Mouse (Mus musculus) adrenal gland, postnatal 14 days (tissue): ENCODE results near the gene Rai14. TPM values are rescaled to one million over a fixed set of nuclear protein-coding genes. Genes with fewer than 3 reads are reported as not detected.

Experiments used
- DNase-seq: peaks from one replicate; pipeline ENCODE4 v3.0.0; 2021; ENCODE audit warnings: mixed read lengths
- long read RNA-seq, 2 experiments: library from polyadenylated mRNA; stranded (forward); transcript quantifications; one replicate each; pipeline ENCODE4 v2.0.0; 2021
- total RNA-seq: library from RNA; stranded (reverse); gene quantifications from 2 replicates; pipeline ENCODE4 v1.2.3, GENCODE M21; 2021

Rai14 gene
- 22.8 and 23.1 TPM in 2 replicates for total RNA-seq
- long read RNA-seq, experiment 1, full-length matches to known transcripts, result 1 of 6 reads
- long read RNA-seq, experiment 1, partial matches to known transcripts, result 1 of 6 reads
- long read RNA-seq, experiment 1, other reads (novel, unspliced or antisense), result 4 of 6 reads
- long read RNA-seq, experiment 2, full-length matches to known transcripts, result 1 of 6 reads
- long read RNA-seq, experiment 2, partial matches to known transcripts, result 2 of 6 reads
- long read RNA-seq, experiment 2, other reads (novel, unspliced or antisense), result 3 of 6 reads

DNA sequence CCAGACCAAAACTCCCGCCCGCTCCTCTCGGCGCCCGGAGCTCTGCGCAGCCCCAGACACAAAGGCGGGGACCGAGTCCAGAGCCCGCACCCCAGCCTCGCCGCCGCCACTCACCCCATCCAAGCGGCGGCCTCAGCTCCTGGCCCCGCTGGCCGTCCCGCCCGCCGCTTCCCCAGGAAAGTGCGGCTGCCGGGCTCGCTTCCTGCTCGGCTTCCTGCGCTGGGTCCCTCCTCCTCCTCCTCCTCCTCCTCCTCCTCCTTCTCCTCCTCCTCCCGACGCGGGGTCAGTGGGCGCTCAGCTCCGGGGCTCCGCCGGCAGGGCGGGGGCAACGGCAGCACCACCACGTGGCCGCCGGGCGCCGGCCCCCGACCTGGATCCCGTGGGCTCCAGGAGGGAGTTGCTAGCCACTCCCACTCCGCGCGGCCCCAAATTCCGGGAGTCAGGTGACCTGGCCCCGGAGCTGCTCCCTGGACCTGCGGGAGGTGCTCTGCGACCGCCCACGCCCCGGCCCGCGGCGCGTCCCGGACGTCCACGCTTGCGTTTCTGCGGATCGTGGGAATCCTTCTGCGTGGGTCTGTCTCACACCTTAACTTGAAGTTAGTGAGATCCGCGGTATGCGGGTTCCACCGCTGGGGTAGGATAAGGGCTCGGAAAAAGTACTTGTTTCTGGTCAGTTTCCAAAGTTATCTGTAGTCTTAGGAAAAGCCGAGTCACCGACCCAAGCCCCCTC, at the start of gene Rai14:
TSS of gene Rai14 (minus strand) at position 216 of the 730 bp plus-strand sequence.
- DNase-seq, result peak; percentile 91

GRCm38 (mm10) chr15:10761441-10761840, 47.0 kb upstream of the Rai14 start:
- DNase-seq, result no peak

GRCm38 (mm10) chr15:10760006-10760405, 45.6 kb upstream of the Rai14 start:
- DNase-seq, result no peak

DNA sequence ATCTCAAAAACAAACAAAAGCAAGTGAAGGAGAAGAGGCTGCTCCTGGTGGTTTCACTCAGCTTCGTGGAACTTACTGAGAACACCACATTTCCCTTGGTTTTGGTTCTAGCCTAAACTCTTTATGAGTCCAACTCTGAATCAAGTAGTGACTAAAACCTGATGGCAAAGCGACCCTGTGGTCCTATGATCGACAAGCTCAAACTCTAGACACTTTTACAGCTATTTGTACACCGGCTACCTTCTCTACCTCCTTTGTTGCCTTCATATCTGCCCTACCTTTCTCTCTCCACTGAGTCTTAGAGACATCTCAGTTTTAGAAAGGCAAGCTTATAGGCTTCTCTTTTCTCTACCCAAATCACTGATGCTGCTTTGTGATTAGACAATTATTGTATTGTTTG, 45.0 kb upstream of the Rai14 start:
- DNase-seq, result no peak

DNA sequence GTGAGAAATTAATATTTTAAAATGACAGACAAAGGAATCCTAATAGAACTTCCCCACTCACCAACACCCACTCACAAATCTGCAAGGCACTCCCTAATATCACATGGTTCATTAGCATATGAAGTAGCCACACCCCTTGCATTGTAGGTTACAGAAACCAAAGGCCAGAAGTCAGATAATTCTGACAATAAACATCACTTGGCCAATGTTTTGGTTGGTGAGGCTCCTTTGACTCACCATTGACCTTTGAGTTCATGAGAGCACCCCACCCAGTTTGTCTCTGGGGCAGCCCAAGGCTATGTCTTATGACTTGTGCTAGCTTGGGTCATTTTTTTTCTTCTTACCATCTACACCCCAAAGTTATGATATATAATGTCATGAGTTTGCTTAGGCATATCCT, 44.4 kb upstream of the Rai14 start:
- DNase-seq, result no peak

GRCm38 (mm10) chr15:10751141-10751540, 36.7 kb upstream of the Rai14 start:
- DNase-seq, result no peak

- no peak for DNase-seq
Measured at GRCm38 (mm10) chr15:10750339-10750738, 35.9 kb upstream of the Rai14 start.

GRCm38 (mm10) chr15:10749678-10750077, 35.3 kb upstream of the Rai14 start:
- no peak for DNase-seq

DNA sequence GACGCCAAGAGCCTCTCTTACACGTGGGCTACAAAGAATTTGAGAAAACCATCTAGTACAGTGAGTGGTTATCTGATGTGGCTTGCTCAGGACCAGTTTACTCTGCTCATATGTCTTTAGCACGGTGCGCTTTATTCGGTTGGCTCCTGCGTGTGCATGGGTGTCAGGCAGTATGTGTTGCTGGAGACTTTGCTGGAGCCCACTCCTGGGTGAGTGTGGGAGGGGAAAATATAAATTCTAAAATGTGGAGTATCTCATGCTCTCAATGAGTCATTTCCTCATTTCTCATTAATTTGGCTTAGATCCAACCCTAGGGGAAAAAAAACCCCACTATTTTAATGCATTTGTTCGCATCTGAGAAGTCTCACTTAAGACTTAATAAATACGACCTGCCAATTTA, 33.2 kb upstream of the Rai14 start:
- DNase-seq, result no peak

- no peak for DNase-seq
Measured at GRCm38 (mm10) chr15:10747226-10747625, 32.8 kb upstream of the Rai14 start.

- DNase-seq, result no peak
Measured at GRCm38 (mm10) chr15:10746303-10747051, 32.1 kb upstream of the Rai14 start.

DNA sequence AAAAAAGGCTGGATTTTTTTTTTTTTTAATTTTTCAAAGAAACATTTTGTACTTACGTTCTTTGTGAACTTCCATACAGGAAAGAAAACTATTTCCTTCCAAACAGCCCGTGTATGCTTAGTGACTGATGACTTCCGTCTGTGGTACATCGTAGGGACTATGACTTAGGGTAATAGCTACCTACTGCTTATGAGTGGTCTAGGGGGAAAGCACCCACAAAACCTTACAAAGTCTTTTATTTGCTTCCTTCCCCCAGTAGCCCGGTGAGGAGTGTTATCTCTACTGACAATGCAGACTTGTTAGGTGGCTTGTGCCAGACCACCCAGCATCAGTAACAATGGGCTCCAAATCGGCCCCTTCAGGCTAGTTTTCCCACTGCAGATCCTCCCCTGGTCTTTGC, 28.0 kb upstream of the Rai14 start:
- DNase-seq, result no peak

- no peak for DNase-seq
Measured at GRCm38 (mm10) chr15:10739279-10739678, 24.9 kb upstream of the Rai14 start.

DNA sequence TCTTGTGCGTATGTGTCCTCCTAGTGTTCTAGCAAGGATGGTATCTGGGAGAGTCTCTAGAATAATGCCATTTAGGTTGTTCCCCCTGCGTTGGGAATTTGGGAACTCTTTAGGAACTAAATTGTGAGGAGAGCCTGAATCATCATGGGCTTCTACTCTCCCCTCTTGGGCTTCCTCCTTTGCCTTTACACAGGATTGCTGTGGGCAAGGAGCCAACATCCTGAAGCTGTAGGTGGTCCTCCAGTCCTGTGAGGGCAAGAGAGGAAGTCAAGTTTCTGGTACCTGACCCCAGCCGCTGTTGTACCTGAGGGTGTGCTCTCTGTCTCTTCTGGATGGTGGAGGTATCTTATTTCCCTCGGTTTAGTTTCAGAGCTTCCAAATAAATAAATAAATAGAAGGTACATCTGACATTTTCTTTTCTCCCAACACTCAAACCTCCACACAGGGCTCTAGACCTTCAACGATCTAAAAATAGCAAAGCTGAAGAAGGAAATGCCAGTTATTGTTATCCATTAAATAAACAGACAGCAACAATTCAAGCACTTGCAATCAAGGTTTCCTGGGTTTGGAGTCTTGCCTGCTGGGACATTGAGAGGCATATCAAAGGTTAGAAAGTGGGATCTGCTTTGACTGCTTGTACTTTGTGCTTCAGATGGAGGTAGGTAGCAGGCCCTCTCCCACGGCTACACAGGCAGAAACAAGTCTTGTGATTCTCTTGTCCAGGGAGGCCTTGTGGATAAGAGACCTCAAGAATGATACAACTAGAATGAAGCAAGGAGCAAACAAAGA, 24.1 kb upstream of the Rai14 start:
- no peak for DNase-seq

GRCm38 (mm10) chr15:10735948-10736347, 21.5 kb upstream of the Rai14 start:
- DNase-seq, result no peak

DNA sequence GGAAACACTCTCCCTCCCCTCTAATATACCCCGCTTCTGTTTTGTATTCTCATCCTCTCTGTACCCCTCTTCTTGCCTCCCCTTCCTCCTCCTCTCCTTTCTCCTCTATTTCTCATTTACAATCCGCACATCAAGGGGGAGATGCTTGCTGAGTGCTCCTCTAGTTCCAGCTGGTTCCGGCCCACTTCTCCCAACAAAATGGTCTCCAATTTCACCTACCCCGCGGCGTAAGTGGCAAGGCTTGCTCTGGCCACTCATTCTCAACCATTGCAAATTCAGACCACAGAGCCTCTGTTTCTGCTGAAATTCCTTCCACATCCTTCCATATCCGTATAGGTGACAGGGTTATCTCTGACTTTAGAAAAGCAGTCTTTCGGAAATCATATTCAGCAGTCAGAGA, 20.8 kb upstream of the Rai14 start:
- no peak for DNase-seq

DNA sequence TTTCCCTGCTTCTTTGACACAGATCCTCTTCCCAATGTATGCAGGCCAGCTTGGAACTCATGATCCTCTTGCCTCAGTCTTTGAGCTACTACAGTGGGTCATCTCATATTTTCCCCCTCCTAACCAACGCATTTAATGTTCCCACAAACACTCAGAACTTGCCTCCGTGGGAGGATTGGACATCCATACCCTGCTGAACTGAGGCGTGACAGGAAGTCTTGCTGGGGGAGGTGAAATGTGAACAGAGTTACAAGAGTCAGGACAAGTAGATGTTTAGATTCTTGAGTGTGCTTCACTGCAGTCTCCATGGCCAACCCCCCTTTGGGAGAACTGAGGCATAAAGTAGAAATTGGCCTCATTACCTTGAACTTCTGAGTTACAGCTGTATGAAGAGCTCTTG, 17.0 kb upstream of the Rai14 start:
- DNase-seq, result no peak

DNA sequence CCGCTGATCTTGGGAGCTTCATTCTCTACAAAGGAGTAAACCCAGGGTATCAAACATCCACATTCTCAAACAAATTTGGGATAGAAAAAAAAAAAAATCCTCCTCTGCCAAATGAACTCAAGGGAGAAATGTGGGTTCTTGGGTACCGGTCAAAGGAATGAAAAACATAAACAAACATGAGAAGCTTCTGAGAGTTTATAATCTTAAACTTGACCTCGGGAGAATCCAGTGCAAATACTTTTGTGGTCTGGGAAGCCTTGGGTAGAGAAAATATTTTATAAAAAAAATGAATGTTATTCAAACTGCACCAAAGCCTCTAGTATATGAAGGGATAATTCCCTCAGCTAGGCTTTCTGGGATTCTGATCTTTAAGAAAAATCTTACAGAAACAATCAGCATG, 11.8 kb upstream of the Rai14 start:
- no peak for DNase-seq

DNA sequence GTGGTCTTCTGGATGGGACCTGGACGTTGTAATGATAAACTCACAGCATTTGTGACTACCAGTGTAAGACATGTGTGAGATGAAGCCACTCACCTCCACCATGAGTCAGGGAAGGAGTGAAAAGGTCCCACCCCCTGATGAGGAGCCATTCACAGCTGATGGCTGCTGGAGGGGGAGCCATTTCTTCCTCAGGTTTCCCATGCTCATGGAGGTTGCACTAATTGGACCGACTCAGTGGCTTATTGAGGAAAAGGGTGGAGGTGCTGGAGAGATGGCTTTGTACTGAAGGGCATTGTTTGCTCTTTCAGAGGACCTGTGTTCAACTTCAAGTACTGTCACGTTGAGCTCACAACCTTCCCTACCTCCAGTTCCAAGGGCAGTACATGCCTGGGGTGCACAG, 10.4 kb upstream of the Rai14 start:
- no peak for DNase-seq

- DNase-seq, result no peak
Measured at GRCm38 (mm10) chr15:10723507-10723906, 9.1 kb upstream of the Rai14 start.

DNA sequence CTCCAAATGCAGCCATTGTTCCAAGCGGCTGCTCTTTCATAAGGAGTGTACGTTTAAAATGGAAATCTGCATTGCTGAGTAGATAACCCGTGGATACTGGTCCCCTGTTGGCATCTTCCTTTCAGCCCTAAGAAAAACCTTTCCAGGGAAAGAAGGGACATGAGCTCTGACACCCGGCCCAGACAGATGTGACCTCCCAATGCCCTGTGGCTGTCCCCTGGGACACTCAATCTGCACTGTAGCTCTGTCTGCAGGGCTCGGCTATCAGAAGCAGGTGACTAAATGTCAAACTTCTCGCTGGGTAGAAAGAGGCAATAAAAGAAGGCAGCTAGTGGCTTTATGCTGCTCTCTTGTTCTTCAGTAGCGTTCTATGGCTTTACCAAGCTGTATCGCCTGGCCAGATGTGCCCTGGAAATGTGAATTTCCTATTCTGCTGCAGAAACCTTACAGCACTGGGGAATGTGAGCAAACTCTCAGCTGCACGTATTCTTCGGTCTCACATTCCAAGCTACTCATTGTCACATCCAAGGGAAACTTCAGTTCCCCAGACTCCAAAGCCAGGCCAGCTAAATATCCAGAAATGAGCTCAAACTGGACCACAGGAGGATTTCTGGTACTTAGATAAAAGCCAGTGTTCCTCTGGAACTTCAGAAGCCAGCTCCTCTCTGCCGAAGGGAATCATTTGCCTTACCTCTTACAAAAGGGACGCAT, 8.4 kb upstream of the Rai14 start:
- no peak for DNase-seq

GRCm38 (mm10) chr15:10721259-10721781, 6.9 kb upstream of the Rai14 start:
- DNase-seq, result no peak
